Mouse (Mus musculus): ENCODE data around the gene Ppp1r14c. TPM values are rescaled to one million over a fixed set of nuclear protein-coding genes. Genes with fewer than 3 reads are reported as not detected.
"Not testable (repeated sequence)": the region's sequence is repeated elsewhere in the genome, so short reads cannot be mapped to it uniquely, and the experiment has no call there.

The Ppp1r14c gene
- total RNA-seq, 2 experiments from 2014 or later = 213 to 228 TPM

DNA sequence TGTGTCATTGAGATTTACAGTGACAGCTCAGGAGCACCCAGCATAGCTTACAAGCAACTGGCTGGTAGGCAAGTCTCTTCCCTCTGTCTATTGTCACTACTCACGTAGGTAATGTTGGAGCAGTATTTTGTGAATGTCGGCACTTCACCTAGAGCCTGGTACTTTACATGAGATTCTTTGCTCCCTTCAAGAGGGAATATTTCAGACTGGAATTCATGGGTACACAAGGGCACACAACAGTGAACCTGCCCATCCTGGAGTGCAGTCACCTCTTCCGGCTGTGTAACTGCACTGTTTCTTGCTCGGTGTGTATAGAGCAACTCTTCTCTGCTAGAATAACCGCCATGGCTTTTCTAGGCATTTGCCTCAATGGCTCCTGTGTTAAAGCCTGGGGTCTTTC, 82.8 kb downstream of the Ppp1r14c start:
- intact Hi-C loops (cut with DNase I) = no loop called here
- DNase-seq (ENCODE audit: low spot score) = no peak

DNA sequence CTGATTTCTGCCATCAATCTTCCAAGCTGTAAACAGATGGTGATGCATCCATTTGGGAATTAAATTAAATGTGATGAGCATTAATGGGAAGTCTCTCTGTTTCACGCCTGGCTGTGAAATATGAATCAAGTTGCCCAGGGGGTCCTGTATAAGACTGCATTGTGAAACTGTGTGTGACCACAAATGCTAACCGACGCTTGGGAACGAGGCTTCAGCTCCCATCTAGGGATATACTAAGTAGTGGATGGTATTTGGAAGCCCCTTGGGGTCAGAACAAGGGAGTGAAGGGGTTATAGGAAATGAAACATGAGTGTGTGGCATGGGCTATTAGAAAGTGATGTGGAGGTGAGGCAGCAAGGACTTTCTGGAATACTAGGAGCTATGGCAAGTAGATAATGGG, 86.1 kb downstream of the Ppp1r14c start:
- intact Hi-C loops (cut with DNase I) = no loop called here

GRCm38 (mm10) chr10:3452822-3453475, 87.1 kb downstream of the Ppp1r14c start:
- intact Hi-C loops (cut with DNase I) = no loop called here
- DNase-seq (ENCODE audit: low spot score) = no peak

More for the DNA sequence above, 86.1 kb downstream of the Ppp1r14c start:
- no peak for DNase-seq (ENCODE audit: low spot score)

DNA sequence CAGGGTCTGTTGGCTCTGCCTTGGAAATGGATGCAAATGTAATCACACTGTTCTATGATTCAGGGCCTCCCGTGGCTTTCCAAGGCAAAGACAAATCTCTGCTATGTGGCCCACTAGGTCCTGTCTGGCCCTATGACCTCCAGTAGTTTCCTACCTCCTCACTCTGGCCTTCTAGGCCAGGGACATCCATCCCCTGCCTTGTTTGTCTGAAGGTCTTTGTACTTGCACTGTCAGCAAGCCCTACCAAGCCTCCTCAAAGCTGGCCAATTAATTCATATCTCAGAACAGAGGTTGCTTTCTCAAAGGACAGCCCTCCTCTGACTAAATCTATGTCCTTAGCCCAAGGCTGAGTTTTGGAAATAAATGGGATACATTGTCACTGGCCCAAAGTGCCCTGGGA, 92.8 kb downstream of the Ppp1r14c start:
- DNase-seq (ENCODE audit: low spot score) = no peak
- intact Hi-C loops (cut with DNase I) = no loop called here

DNA sequence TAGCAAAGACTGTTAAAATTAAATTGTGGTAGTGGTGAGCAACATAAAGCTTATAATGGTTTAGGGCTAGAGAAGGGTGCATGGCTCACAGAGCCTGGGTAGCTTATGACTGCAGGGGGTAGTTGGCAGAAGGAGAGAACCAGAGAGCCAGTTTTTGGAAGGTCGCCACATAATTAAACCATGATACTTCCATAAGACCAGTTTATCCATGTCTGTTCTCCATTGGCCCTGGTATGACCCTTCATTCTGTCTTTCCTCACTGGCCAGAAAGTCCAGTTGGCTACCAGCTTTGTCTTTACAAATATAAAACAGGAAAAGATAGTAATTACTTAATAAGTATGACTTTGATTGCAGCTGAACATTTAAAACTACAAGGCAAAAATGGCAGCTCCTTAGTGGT, 95.0 kb downstream of the Ppp1r14c start:
- no peak for DNase-seq (ENCODE audit: low spot score)
- intact Hi-C loops (cut with DNase I) = no loop called here

DNA sequence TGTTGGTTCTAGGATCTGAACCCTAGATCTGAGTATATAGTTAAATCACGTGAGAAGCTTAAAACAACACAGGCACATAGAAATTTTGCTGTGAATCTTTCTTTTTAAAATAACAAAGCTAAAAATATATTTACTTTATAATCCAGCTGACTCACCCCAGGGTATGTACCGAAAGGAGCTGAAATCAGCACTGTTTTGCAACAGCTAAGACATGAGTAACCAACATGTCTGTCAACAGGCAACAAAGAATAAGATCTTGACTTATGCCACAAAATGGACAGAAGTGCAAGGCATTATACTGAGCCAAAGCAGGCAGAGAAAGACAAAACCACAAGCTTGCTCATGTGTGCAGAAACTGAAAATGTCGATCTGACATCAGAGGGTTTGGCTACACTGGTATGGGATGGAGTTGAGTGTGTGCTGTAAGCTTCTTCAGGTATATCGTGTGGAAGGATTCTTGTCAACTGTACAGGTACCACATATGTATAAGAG, 100.3 kb downstream of the Ppp1r14c start:
- no peak for DNase-seq (ENCODE audit: low spot score)
- intact Hi-C loops (cut with DNase I) = no loop called here

DNA sequence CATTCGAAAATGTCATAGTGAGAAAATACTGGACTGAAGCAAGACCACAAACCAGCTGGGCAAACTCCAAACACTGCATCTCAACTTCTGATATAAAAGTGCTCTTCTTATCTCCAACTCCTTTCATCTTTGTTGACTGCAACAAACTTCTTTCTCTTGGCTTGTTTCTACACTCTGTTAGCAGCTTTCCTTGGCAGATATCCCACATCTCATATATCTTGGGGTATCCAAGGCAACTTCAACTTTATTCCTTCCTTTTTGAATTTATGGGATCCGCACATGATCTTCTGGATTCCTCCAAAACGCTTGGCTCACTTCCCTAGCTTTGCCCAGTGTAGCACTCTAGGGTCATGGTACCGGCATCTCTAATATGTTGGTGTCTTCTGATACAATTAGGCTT, 102.7 kb downstream of the Ppp1r14c start:
- intact Hi-C loops (cut with DNase I) = no loop called here
- no peak for DNase-seq (ENCODE audit: low spot score)

- no peak for DNase-seq (ENCODE audit: low spot score)
- intact Hi-C loops (cut with DNase I) = no loop called here
Observed at GRCm38 (mm10) chr10:3476611-3477010, 110.8 kb downstream of the Ppp1r14c start.

DNA sequence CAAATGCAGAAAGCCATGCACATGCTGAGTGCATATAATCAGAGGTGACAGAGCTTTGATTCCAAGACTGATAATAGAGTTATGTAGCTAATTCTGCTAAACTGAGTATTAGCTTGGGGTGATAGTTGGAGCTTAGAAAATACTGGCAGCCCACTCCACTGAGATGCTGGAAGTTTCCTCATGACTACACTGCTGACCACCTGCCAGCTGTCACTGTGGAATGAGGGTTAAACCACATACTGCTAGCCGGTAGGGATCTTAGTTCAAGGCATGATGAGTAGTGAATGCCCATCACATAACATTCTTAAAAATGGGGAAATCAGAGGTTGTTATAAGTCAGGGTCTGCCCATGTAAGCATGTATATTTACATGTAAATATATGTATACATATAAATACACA, 113.9 kb downstream of the Ppp1r14c start:
- intact Hi-C loops (cut with DNase I) = no loop called here
- no peak for DNase-seq (ENCODE audit: low spot score)

DNA sequence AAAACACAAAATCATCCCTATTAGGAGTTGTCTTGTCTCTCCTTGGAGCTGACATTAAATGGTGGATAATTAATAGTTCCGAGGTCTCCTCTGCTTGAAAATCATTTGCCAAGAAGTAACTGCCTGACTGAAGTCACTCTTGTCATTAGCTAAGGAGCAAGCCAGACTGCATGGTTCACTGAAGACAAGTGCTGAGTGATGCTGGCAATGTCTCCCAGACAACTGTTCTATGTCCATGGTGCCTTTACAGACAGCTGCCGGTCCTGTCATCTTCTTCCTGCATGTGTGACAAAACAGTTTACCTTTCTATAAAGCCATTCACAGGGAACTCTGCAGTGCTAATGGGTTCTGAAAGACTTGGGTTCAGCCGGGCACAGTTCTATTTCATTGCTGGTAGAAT, 124.2 kb downstream of the Ppp1r14c start:
- DNase-seq (ENCODE audit: low spot score) = no peak
- intact Hi-C loops (cut with DNase I) = no loop called here

DNA sequence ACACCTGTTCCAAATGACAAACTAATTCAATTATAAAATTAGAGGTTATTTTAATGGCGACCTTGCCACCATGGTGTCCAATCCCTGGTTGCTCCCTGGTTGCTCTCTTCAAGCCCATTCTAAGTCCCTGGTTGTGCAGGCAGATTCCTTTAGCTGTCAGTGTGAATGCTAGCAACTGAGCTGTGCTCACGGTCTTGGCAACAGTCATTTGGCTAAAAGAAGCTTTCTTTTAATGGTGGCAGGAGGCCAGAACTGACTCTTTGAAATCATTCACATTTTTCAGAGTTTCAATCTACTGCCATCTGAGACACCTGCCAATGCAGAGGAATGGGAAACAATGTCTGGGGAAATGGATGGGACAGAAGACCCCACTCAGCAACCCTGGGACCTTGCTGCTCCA, 130.9 kb downstream of the Ppp1r14c start:
- intact Hi-C loops (cut with DNase I) = no loop called here
- no peak for DNase-seq (ENCODE audit: low spot score)

DNA sequence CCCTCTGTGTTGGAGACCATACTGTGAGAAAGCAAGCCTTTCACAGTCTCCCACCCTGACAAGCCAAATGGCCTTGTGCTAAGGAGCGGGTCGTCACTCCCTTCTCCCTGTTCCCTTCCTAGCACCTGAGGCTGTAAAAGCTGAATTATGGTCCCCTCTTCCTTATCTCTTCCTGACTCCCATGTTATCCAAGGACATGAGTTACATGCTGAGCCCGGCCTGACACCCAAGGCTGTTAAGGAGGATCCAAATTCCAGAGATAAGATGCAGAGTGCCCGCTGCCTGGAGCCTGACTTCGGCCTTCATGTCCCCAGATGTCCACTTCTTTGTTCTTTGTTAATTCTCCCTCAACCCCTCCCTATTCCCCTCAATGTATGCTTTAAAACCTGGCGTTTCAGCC, 135.0 kb downstream of the Ppp1r14c start:
- intact Hi-C loops (cut with DNase I); DNase-seq (ENCODE audit: low spot score): not testable (repeated sequence)

DNA sequence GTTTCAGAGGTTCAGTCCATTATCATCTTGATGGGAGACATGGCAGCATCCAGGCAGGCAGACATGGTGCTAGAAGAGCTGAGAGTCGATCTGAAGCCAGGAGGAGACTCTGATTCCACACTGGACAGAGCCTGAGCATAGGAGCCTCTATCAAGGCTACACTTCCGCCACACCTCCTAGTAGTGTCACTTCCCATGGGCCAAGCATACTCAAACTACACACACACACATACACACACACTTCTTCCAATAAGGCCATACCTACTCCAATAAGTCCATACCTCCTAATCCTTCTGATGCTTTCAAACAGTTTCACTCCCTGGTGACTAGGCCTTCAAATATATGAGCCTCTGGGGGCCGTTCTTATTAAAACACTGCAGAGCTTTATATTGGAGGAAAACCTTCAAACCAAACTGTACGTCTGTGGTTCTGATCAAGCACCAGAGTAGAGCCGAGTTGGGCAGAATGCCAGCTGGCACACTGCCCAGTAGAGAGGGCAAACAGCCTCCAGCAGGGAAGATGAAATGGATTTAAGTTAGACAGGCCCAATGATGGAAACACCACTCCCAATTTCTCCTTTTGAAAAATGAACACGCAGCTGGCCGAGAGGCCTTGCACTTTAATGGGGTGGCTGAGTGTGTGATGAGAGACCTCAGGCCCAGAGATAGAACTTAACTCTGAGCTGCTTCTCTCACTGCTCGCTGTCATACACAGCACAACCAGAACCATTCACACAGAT, 141.8 kb downstream of the Ppp1r14c start:
- intact Hi-C loops (cut with DNase I) = no loop called here
- no peak for DNase-seq (ENCODE audit: low spot score)

GRCm38 (mm10) chr10:3508222-3508588, 142.3 kb downstream of the Ppp1r14c start:
- no peak for DNase-seq (ENCODE audit: low spot score)
- intact Hi-C loops (cut with DNase I) = no loop called here

- DNase-seq (ENCODE audit: low spot score) = no peak
Observed at GRCm38 (mm10) chr10:3508746-3509145, 142.9 kb downstream of the Ppp1r14c start.

DNA sequence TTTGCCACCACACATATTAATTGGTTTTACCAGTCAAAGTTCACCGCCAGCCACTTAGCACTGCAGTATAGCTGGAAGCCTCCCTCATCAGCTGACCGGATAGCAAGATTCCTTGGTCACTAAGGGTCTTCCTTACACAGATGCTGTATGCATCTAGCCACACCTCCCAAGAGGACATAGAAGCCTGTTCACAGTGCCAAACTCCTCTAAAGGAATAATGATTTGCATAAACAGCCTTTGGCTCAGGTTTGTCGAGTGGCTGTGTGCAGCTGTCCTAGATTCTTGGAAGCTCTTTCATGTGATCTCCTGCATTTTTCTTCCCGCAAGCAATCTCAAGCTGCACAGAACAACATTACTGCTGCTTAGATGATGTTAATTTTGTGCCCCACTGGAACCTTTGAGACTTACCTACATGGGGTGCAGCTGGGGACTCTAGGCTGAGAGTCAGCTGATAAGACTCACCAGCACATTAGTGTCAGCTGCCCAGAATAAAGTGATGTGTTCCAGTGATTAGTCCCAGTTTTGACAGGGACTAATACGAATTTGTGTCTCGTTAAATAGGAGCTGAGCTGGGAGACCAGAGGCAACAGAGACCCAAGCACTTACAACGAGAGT, 143.9 kb downstream of the Ppp1r14c start:
- intact Hi-C loops (cut with DNase I) = no loop called here
- no peak for DNase-seq (ENCODE audit: low spot score)

More at GRCm38 (mm10) chr10:3508746-3509145, 142.9 kb downstream of the Ppp1r14c start:
- intact Hi-C loops (cut with DNase I) = no loop called here

GRCm38 (mm10) chr10:3510486-3510885, 144.6 kb downstream of the Ppp1r14c start:
- DNase-seq (ENCODE audit: low spot score) = no peak
- intact Hi-C loops (cut with DNase I) = no loop called here

DNA sequence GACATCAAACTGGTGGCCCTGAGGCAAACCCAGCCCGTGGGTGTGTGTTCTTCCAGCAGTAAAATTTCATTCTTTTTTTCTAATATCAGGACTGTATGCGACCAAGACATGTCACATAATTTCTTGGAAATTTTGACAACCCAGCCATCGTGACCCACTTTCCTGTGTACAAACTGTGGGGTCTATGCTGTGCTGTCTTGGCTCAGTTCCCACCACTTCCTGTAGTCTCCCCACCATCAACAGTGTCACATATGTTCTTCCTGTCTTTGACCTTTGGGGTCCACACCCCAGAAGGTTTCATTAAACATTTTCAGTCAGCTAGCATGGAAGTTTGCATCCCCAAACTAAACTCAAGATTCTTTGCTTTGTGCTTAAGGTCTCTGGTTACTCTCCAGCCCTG, 145.5 kb downstream of the Ppp1r14c start:
- DNase-seq (ENCODE audit: low spot score) = no peak
- intact Hi-C loops (cut with DNase I) = no loop called here

GRCm38 (mm10) chr10:3512620-3513305, 146.9 kb downstream of the Ppp1r14c start:
- intact Hi-C loops (cut with DNase I) = no loop called here
- DNase-seq (ENCODE audit: low spot score) = no peak

DNA sequence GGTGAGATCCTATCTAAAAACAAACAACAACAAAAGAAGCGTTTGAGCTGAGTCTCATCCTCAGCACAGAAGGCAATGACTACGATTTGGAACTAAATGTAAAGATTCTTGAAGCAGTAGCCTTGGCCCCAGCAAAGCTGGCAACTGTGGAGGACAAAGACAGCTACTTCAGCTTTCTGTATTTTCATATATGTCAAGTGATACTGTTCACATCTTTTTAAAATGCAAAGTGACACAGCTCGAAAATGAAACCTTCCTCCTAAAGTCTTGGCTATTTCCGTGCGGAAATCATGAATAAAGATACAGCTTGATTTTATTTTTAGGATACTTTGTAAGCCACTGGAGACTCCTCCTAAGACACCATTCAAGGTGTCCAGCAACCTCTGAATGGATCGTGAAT, 148.1 kb downstream of the Ppp1r14c start:
- intact Hi-C loops (cut with DNase I) = no loop called here

More for the DNA sequence above, 148.1 kb downstream of the Ppp1r14c start:
- no peak for DNase-seq (ENCODE audit: low spot score)

All from heart, postnatal 25 days (tissue).